31 mouse cellular contexts compared by ENCODE assay signal in genomic region chr1:33977832-33978231, GRCm38 (mm10).
"Had no signal": no experiment of that assay in that cellular context is flagged by ENCODE, and none has a peak within 500 bp of the region (broad histone marks: within the 10 kb centered on the region; RNA-seq: fewer than 3 reads in every experiment).

No protein-coding gene starts in this region.

- DNase-seq: left cerebral cortex, postnatal 4 days; liver; liver, embryonic 13.5 days; liver, postnatal 0 days; lung, adult 18-20 months; lung, adult 2 months; lung, embryonic 14.5 days; lung, postnatal 10 days; lung, postnatal 14 days; lung, postnatal 36 days; lung, postnatal 4 days; midbrain, embryonic 14.5 days had no signal

- H3K9me3 ChIP-seq: limb, embryonic 10.5 days; limb, embryonic 12.5 days; limb, embryonic 13.5 days; limb, embryonic 15.5 days; liver, embryonic 12.5 days; liver, embryonic 13.5 days; liver, embryonic 15.5 days; lung, embryonic 15.5 days; megakaryocyte, embryonic 14.5 days; midbrain, embryonic 10.5 days; midbrain, embryonic 12.5 days; midbrain, embryonic 13.5 days; midbrain, embryonic 15.5 days had no signal

- H3K36me3 ChIP-seq: limb, embryonic 10.5 days; limb, embryonic 12.5 days; limb, embryonic 13.5 days; limb, embryonic 15.5 days; liver, embryonic 12.5 days; liver, embryonic 13.5 days; liver, embryonic 15.5 days; lung, embryonic 15.5 days; midbrain, embryonic 10.5 days; midbrain, embryonic 12.5 days; midbrain, embryonic 13.5 days; midbrain, embryonic 15.5 days had no signal

- H3K27ac ChIP-seq: limb, embryonic 10.5 days; limb, embryonic 12.5 days; limb, embryonic 13.5 days; limb, embryonic 15.5 days; liver, embryonic 12.5 days; liver, embryonic 13.5 days; liver, embryonic 14.5 days; liver, embryonic 15.5 days; lung, embryonic 15.5 days; macrophage; midbrain, embryonic 10.5 days; midbrain, embryonic 12.5 days; midbrain, embryonic 13.5 days; midbrain, embryonic 15.5 days had no signal

- H3K9ac ChIP-seq: limb, embryonic 12.5 days; limb, embryonic 13.5 days; limb, embryonic 15.5 days; liver, embryonic 12.5 days; liver, embryonic 13.5 days; liver, embryonic 14.5 days; liver, embryonic 15.5 days; liver, postnatal 0 days; lung, embryonic 14.5 days; lung, embryonic 15.5 days; midbrain, embryonic 12.5 days; midbrain, embryonic 13.5 days; midbrain, embryonic 15.5 days had no signal

- H3K4me3 ChIP-seq: limb, embryonic 10.5 days; limb, embryonic 12.5 days; limb, embryonic 13.5 days; limb, embryonic 15.5 days; liver, embryonic 12.5 days; liver, embryonic 13.5 days; liver, embryonic 15.5 days; lung, embryonic 15.5 days; megakaryocyte, embryonic 14.5 days; midbrain, embryonic 10.5 days; midbrain, embryonic 12.5 days; midbrain, embryonic 13.5 days; midbrain, embryonic 15.5 days; myocyte had no signal

- ATAC-seq: liver, embryonic 12.5 days; liver, postnatal 0 days; lung, postnatal 0 days; midbrain, embryonic 13.5 days; midbrain, embryonic 15.5 days; midbrain, embryonic 16.5 days had no signal

- H3K27me3 ChIP-seq: limb, embryonic 12.5 days; limb, embryonic 13.5 days; limb, embryonic 15.5 days; liver, embryonic 12.5 days; liver, embryonic 13.5 days; liver, embryonic 15.5 days; lung, embryonic 15.5 days; megakaryocyte, embryonic 14.5 days; midbrain, embryonic 12.5 days; midbrain, embryonic 13.5 days; midbrain, embryonic 15.5 days had no signal

- H3K4me2 ChIP-seq: limb, embryonic 12.5 days; limb, embryonic 13.5 days; limb, embryonic 15.5 days; liver, embryonic 11.5 days; liver, embryonic 12.5 days; liver, embryonic 13.5 days; liver, embryonic 15.5 days; lung, embryonic 14.5 days; lung, embryonic 15.5 days; midbrain, embryonic 11.5 days; midbrain, embryonic 12.5 days; midbrain, embryonic 13.5 days; midbrain, embryonic 15.5 days had no signal

- H3K4me1 ChIP-seq: limb, embryonic 15.5 days; liver, embryonic 12.5 days; liver, embryonic 15.5 days; lung, embryonic 15.5 days; megakaryocyte, embryonic 14.5 days; midbrain, embryonic 12.5 days; midbrain, embryonic 13.5 days; midbrain, embryonic 15.5 days had no signal
